8 mouse cellular contexts compared by ENCODE assay signal in the genomic region with DNA sequence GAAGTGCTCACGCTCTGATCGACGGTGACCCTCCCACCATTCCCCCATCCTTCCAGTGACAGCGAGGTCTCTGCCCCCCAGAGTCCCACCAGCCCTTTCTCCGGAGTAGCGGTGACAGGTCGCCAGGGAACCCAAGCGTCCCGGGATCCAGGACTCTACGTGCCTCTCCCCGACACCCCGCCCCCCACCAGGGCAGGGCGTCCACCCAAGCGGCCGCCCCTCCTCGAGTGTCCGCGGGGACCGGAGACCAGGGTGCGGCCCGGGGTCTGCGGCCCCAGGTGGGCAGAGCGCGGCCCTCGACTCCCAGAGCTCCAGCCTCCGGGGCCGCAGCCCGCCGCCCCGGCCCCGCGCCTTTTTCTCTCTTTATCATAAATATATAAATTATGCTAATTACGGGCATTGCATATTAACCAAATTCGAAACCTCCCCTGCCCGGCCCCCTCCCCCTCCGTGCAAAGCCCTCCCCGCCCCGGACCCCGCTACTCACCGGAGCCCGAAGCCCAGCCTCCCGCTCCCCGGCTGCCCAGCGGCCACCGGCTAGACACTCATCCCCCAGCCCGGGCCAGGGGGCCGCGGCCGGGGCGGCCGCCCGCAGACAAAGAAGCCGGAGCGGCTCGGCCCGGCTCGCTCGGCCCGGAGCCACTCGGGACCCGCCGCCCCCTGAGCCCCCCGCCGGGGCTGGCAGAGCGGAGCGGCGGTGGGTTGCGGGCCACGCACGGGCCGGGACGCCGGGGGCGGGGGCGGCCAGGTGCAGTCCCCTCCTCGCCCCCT. TPM values are rescaled to one million over a fixed set of nuclear protein-coding genes. Genes with fewer than 3 reads are reported as not detected.
A peak's percentile ranks its signal among the peaks of the same experiment; 100 is the strongest.
DNase-seq lines count a peak whose midpoint lies in the region; ATAC-seq and TF ChIP-seq lines count a peak whose summit lies in the region.

A gene (minus strand): TSS at position 709 of the 771 bp plus-strand sequence.

- H3K79me3 ChIP-seq in C2C12 (ENCODE audit: low read depth): no peaks in the 10 kb centered on the region

- WGBS in heart, embryonic 15.5 days: under 1% methylated on average over 45 of the region's 76 CpGs
- under 1% methylated on average over 75 of the region's 76 CpGs for WGBS in kidney, postnatal 0 days
- WGBS in liver, embryonic 12.5 days (ENCODE audit: insufficient replicate concordance): under 1% methylated on average over 73 of the region's 76 CpGs
- under 1% methylated on average over 64 of the region's 76 CpGs for WGBS in neural tube, embryonic 11.5 days

- peaks cover 4% of the 10 kb centered on the region for H3K27me3 ChIP-seq in C2C12 (ENCODE audit: control insufficient read depth, insufficient read depth, insufficient read length)
- peaks cover 22% of the 10 kb centered on the region for H3K27me3 ChIP-seq in heart, embryonic 15.5 days
- H3K27me3 ChIP-seq in kidney, postnatal 0 days (ENCODE audit: insufficient read depth, low read length): no peaks in the 10 kb centered on the region
- H3K27me3 ChIP-seq in liver, embryonic 12.5 days (replicated peaks): peaks cover 80% of the 10 kb centered on the region
- peaks cover 34% of the 10 kb centered on the region for H3K27me3 ChIP-seq in neural tube, embryonic 11.5 days (ENCODE audit: control insufficient read depth, insufficient read depth, low read length)

- H3K4me3 ChIP-seq in C2C12 (ENCODE audit: insufficient read depth, poor library complexity, severe bottlenecking): peak within 1 kb of the TSS; percentile 44
- peak within 1 kb of the TSS; percentile 46 for H3K4me3 ChIP-seq in embryonic fibroblast, embryonic 13.5 days (ENCODE audit: insufficient read depth, low read length)
- peak within 1 kb of the TSS; percentile 93 for H3K4me3 ChIP-seq in heart, embryonic 15.5 days
- H3K4me3 ChIP-seq in kidney, postnatal 0 days (replicated peaks; ENCODE audit: low read depth, low read length): peak within 1 kb of the TSS; percentile 96
- H3K4me3 ChIP-seq in liver, embryonic 12.5 days: peak within 1 kb of the TSS; percentile 66
- H3K4me3 ChIP-seq in neural tube, embryonic 11.5 days (ENCODE audit: low read depth, low read length): peak within 1 kb of the TSS; percentile 76

- peak within 1 kb of the TSS; percentile 70 for H3ac ChIP-seq in C2C12 (ENCODE audit: control insufficient read depth, insufficient read length, low read depth)

- H3K9ac ChIP-seq in heart, embryonic 15.5 days: peak within 1 kb of the TSS; percentile 95
- peak within 1 kb of the TSS; percentile 92 for H3K9ac ChIP-seq in kidney, postnatal 0 days (ENCODE audit: low read depth, low read length)
- peak within 1 kb of the TSS; percentile 55 for H3K9ac ChIP-seq in liver, embryonic 12.5 days
- H3K9ac ChIP-seq in neural tube, embryonic 11.5 days (ENCODE audit: low read length): peak within 1 kb of the TSS; percentile 86

- no peak for TF ChIP-seq POLR2A in embryonic fibroblast, embryonic 13.5 days (IDR thresholded peaks at IDR 0.05; ENCODE audit: low read depth, low read length)

- no peaks in the 10 kb centered on the region for H3K79me2 ChIP-seq in C2C12 (ENCODE audit: control insufficient read depth, insufficient read depth)

- H3K4me2 ChIP-seq in heart, embryonic 15.5 days: peak within 1 kb of the TSS; percentile 99
- H3K4me2 ChIP-seq in kidney, postnatal 0 days (ENCODE audit: low read length): peak within 1 kb of the TSS; percentile 89
- H3K4me2 ChIP-seq in liver, embryonic 12.5 days: peak within 1 kb of the TSS; percentile 92
- H3K4me2 ChIP-seq in neural tube, embryonic 11.5 days (ENCODE audit: low read depth): peak within 1 kb of the TSS; percentile 98

- peak; percentile 75 for DNase-seq in adrenal gland, postnatal 10 days
- DNase-seq in kidney, postnatal 0 days (ENCODE audit: low spot score): peak; percentile 35
- peak; percentile 45 for DNase-seq in neural tube, embryonic 11.5 days (ENCODE audit: low spot score)
- DNase-seq in urinary bladder, adult 2 months (ENCODE audit: low spot score): peak; percentile 45

- no peaks in the 10 kb centered on the region for H3K36me3 ChIP-seq in C2C12 (ENCODE audit: control insufficient read depth, insufficient read depth)
- no peaks in the 10 kb centered on the region for H3K36me3 ChIP-seq in heart, embryonic 15.5 days
- no peaks in the 10 kb centered on the region for H3K36me3 ChIP-seq in kidney, postnatal 0 days (ENCODE audit: insufficient read depth, low read length)
- no peaks in the 10 kb centered on the region for H3K36me3 ChIP-seq in liver, embryonic 12.5 days
- no peaks in the 10 kb centered on the region for H3K36me3 ChIP-seq in neural tube, embryonic 11.5 days (ENCODE audit: control insufficient read depth, insufficient read depth, low read length)

- H3K4me1 ChIP-seq in embryonic fibroblast, embryonic 13.5 days (ENCODE audit: control insufficient read depth, insufficient read depth, low read length): no peaks in the 10 kb centered on the region
- H3K4me1 ChIP-seq in heart, embryonic 15.5 days (replicated peaks): peaks cover 18% of the 10 kb centered on the region
- H3K4me1 ChIP-seq in kidney, postnatal 0 days (replicated peaks; ENCODE audit: insufficient read depth, low read length): peaks cover 14% of the 10 kb centered on the region; the same call in 1 of the 2 replicates
- H3K4me1 ChIP-seq in liver, embryonic 12.5 days: peaks cover 27% of the 10 kb centered on the region
- H3K4me1 ChIP-seq in neural tube, embryonic 11.5 days (ENCODE audit: control insufficient read depth, insufficient read depth, low read length): peaks cover 13% of the 10 kb centered on the region; the same call in 1 of the 2 replicates

- ATAC-seq in heart, embryonic 15.5 days (replicated peaks; ENCODE audit: insufficient number of reproducible peaks, insufficient read depth, low FRiP score, low read depth): peak; percentile 69
- ATAC-seq in kidney, postnatal 0 days (replicated peaks; ENCODE audit: low FRiP score, low read depth): peak; percentile 60
- peak; percentile 35; the same call in 1 of the 2 replicates for ATAC-seq in liver, embryonic 12.5 days
- ATAC-seq in neural tube, embryonic 11.5 days (ENCODE audit: insufficient read depth, low FRiP score, low TSS enrichment): peak; percentile 63

- no peaks in the 10 kb centered on the region for H3K9me3 ChIP-seq in heart, embryonic 15.5 days (replicated peaks)
- H3K9me3 ChIP-seq in kidney, postnatal 0 days (replicated peaks; ENCODE audit: low read length): no peaks in the 10 kb centered on the region
- H3K9me3 ChIP-seq in liver, embryonic 12.5 days (replicated peaks): no peaks in the 10 kb centered on the region
- no peaks in the 10 kb centered on the region for H3K9me3 ChIP-seq in neural tube, embryonic 11.5 days (ENCODE audit: control insufficient read depth, low read length)

- no peak for TF ChIP-seq CTCF in C2C12 (IDR thresholded peaks at IDR 0.05; ENCODE audit: control insufficient read depth, insufficient read depth, insufficient read length)
- no peak for TF ChIP-seq CTCF in embryonic fibroblast, embryonic 13.5 days (IDR thresholded peaks at IDR 0.05; ENCODE audit: borderline replicate concordance, insufficient read depth, low read length)
- no peak for TF ChIP-seq CTCF in kidney, postnatal 0 days (IDR thresholded peaks at IDR 0.05; ENCODE audit: low read depth)

- H3K27ac ChIP-seq in embryonic fibroblast, embryonic 13.5 days (ENCODE audit: insufficient read depth, low read length): no peak within 1 kb of the TSS
- H3K27ac ChIP-seq in heart, embryonic 15.5 days: peak within 1 kb of the TSS; percentile 80
- peak within 1 kb of the TSS; percentile 93 for H3K27ac ChIP-seq in kidney, postnatal 0 days
- H3K27ac ChIP-seq in liver, embryonic 12.5 days: no peak within 1 kb of the TSS
- H3K27ac ChIP-seq in neural tube, embryonic 11.5 days (ENCODE audit: low read depth, low read length): peak within 1 kb of the TSS; percentile 67

TF ChIP-seq in C2C12, 6 proteins besides CTCF, POLR2A, EP300 and RAD21:
- TF ChIP-seq CEBPB (IDR thresholded peaks at IDR 0.05; ENCODE audit: low read depth) (no peak), FOSL1 (IDR thresholded peaks at IDR 0.05; ENCODE audit: insufficient read depth, low read length, poor library complexity, severe bottlenecking) (no peak), MYOD1 (IDR thresholded peaks at IDR 0.05; ENCODE audit: control insufficient read depth, insufficient read length, low read depth) (no peak), MAX (IDR thresholded peaks at IDR 0.05) (no peak), USF1 (IDR thresholded peaks at IDR 0.05; ENCODE audit: low read depth) (no peak), MYOG (IDR thresholded peaks at IDR 0.05; ENCODE audit: control insufficient read depth, extremely low read depth, insufficient read length) (no peak)

RNA-seq across cellular contexts. Expression of the gene that starts here (rescaled TPM):
- polyA plus RNA-seq in C2C12 (2012; fragmentation: generic; extraction: Trizol): 5.5 TPM
- 10 to 100 TPM; 22.0 to 29.0 TPM for total RNA-seq in adrenal gland, postnatal 10 days (2021)
- 12.8 and 16.9 TPM in 2 replicates for polyA plus RNA-seq in embryonic fibroblast, embryonic 13.5 days (2011; ENCODE audit: insufficient read length, low read depth, missing spikeins)
- 4.3 and 5.1 TPM in 2 replicates for polyA plus RNA-seq in heart, embryonic 15.5 days (2015; fragmentation: Nextera tagmentation; extraction: Ambion mirVana)
- polyA plus RNA-seq in kidney, postnatal 0 days (2015; fragmentation: Nextera tagmentation; extraction: Ambion mirVana): 9.5 and 9.7 TPM in 2 replicates
- polyA plus RNA-seq in liver, embryonic 12.5 days (2016; fragmentation: Nextera tagmentation; extraction: Ambion mirVana): 0.41 and 0.45 TPM in 2 replicates
- 12.1 and 12.5 TPM in 2 replicates for polyA plus RNA-seq in neural tube, embryonic 11.5 days (2014; fragmentation: Nextera tagmentation; extraction: Ambion mirVana)
- polyA plus RNA-seq in urinary bladder, adult 2 months (2012; rRNA removed): 14.4 and 23.0 TPM in 2 replicates

Comparison
In these comparisons a context has a peak if more than half of its experiments do, and no peak if none do; other contexts are left out.
1. Peak in ATAC-seq, H3K4me3 ChIP-seq, H3K9ac ChIP-seq and H3K4me2 ChIP-seq in liver, embryonic 12.5 days; RNA of the gene not detected or under 1 TPM.
2. H3K4me3 ChIP-seq: peak in every context shown above with its lines; median percentile 96 in kidney, postnatal 0 days; 93 in heart, embryonic 15.5 days; 76 in neural tube, embryonic 11.5 days; 66 in liver, embryonic 12.5 days; 46 in embryonic fibroblast, embryonic 13.5 days; 44 in C2C12.
3. H3K27ac ChIP-seq: peak in heart, embryonic 15.5 days (single experiment), kidney, postnatal 0 days (single experiment) and neural tube, embryonic 11.5 days (single experiment); none in embryonic fibroblast, embryonic 13.5 days (single experiment) and liver, embryonic 12.5 days (single experiment).
4. Peak in every context shown above with its lines, with median percentiles within 50 percentile points of each other: DNase-seq, ATAC-seq, H3K4me2 ChIP-seq and H3K9ac ChIP-seq.